Mouse (Mus musculus): Measurements from ENCODE around the gene Fbn1.

Fbn1 gene

GRCm38 (mm10) chr2:125507893-125508292 is at the start of gene Fbn1:
Fbn1 (minus strand) TSS chr2:125507993.
- no peak for DNase-seq (ENCODE audit: low spot score)

- no peak for DNase-seq (ENCODE audit: low spot score)
These were observed 48.0 kb upstream of the Fbn1 start for GRCm38 (mm10) chr2:125555830-125556229.

GRCm38 (mm10) chr2:125548806-125549578 is 41.2 kb upstream of the Fbn1 start:
- DNase-seq (ENCODE audit: low spot score): no peak

GRCm38 (mm10) chr2:125544986-125545385 is 37.2 kb upstream of the Fbn1 start:
- DNase-seq (ENCODE audit: low spot score): no peak

- no peak for DNase-seq (ENCODE audit: low spot score)
These were observed 35.9 kb upstream of the Fbn1 start for GRCm38 (mm10) chr2:125543646-125544045.

- no peak for DNase-seq (ENCODE audit: low spot score)
These were observed 33.7 kb upstream of the Fbn1 start for GRCm38 (mm10) chr2:125541451-125541850.

GRCm38 (mm10) chr2:125540579-125540978 is 32.8 kb upstream of the Fbn1 start:
- DNase-seq (ENCODE audit: low spot score): peak; percentile 60

- no peak for DNase-seq (ENCODE audit: low spot score)
These were observed 31.8 kb upstream of the Fbn1 start for GRCm38 (mm10) chr2:125539640-125540039.

- no peak for DNase-seq (ENCODE audit: low spot score)
These were observed 22.9 kb upstream of the Fbn1 start for GRCm38 (mm10) chr2:125530665-125531064.

GRCm38 (mm10) chr2:125526566-125526965 is 18.8 kb upstream of the Fbn1 start:
- no peak for DNase-seq (ENCODE audit: low spot score)

- no peak for DNase-seq (ENCODE audit: low spot score)
These were observed 17.7 kb upstream of the Fbn1 start for GRCm38 (mm10) chr2:125525484-125525883.

- peak; percentile 21 for DNase-seq (ENCODE audit: low spot score)
These were observed 8.8 kb upstream of the Fbn1 start for GRCm38 (mm10) chr2:125516594-125516993.

- DNase-seq (ENCODE audit: low spot score): no peak
These were observed 7.7 kb upstream of the Fbn1 start for GRCm38 (mm10) chr2:125515291-125516057.

GRCm38 (mm10) chr2:125514391-125514790 is 6.6 kb upstream of the Fbn1 start:
- DNase-seq (ENCODE audit: low spot score): no peak

- DNase-seq (ENCODE audit: low spot score): no peak
These were observed 4.8 kb upstream of the Fbn1 start for GRCm38 (mm10) chr2:125512544-125512943.

GRCm38 (mm10) chr2:125511898-125512297 is 4.1 kb upstream of the Fbn1 start:
- DNase-seq (ENCODE audit: low spot score): no peak

- DNase-seq (ENCODE audit: low spot score): no peak
These were observed 3.0 kb upstream of the Fbn1 start for GRCm38 (mm10) chr2:125510752-125511151.

GRCm38 (mm10) chr2:125508381-125508780 is 588 bp upstream of the Fbn1 start:
- DNase-seq (ENCODE audit: low spot score): no peak

- DNase-seq (ENCODE audit: low spot score): no peak
These were observed 1.3 kb downstream of the Fbn1 start for GRCm38 (mm10) chr2:125506316-125507054.

GRCm38 (mm10) chr2:125505746-125506315 is 2.0 kb downstream of the Fbn1 start:
- peak; percentile 19 for DNase-seq (ENCODE audit: low spot score)

GRCm38 (mm10) chr2:125505006-125505745 is 2.6 kb downstream of the Fbn1 start, which contains the start of gene Gm9913:
Gm9913 (plus strand) TSS chr2:125505089.
- DNase-seq (ENCODE audit: low spot score): peak; percentile 30

All from MN1 (cell line).